Mouse (Mus musculus): Measurements from ENCODE around the gene Bnip1.
A peak's percentile ranks its signal among the peaks of the same experiment; 100 is the strongest.

Bnip1 gene

DNA sequence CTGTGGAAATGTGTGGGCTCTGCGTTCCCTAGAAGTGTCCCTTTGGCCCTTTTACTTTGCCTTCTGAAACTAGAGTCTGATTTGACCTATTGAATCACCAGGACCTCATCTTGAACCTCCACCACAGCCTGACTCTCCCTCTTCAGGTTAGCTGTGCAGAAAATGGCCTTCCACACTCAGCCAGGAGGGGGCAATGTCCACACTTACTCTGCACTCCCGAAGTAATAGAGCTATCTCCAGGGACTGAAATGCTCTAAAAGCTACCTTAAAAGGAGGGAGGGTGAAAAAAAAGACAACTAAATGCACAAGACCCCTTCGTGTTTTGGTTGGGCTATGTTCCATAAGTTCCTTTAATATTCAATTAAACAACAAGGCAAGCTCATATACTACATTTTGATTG is 13.9 kb downstream of the Bnip1 start:
- DNase-seq (ENCODE audit: low spot score) = peak; percentile 40

DNA sequence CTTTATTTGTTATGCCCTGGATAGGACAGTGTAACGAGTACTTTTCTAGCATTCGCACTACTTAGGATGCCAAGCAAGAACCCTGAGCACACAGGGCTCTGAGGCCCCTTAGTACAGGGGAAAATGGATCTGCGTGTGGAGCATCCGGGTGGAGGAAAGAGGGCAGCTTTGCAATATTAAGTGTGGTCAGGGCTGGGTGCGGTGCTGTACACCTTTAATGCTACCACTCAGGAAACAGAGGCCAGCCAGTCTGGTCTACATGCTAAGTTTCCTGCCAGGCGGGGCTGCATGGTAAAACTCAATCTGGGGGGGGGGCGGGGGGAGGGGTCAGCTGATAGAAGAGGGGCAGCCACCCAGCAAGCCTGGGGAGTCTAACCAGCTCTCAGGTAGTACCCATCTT is 14.5 kb downstream of the Bnip1 start:
- DNase-seq (ENCODE audit: low spot score) = no peak

DNA sequence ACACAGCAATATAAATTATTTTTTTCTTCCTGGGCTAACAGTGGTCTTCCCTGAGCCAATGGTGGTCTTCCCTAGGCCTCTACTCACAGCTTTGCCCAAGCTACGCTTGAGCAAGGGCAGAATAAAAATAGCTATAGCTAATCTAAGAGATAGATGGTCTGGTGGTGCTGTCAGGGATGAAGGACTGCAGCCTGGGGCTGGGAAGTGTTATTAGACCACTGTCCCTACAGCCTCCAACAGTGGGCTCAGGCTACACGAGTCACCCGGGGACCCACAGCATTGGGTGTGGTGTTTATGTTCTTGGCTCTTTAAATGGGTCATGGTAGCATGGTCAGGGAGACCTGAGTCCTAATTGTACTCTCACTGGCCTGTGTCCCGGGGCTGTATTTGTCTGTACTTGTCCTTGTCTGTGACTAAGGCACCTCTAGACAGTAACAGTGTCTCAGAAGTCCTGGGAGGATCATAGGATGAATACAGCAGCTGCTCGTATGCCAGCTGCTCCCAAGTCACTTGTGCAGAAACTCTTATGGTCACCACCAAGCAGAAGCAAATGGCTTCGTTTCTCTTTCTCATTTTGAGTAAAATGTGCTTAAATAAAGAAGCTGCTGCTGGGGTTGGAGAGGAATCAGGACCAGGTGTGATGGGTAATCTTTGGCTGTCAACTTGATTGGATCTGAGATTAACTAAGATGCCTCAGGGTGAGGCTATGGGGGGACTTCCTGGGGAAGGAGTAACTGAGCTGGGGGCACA is 16.7 kb downstream of the Bnip1 start:
- DNase-seq (ENCODE audit: low spot score) = no peak

DNA sequence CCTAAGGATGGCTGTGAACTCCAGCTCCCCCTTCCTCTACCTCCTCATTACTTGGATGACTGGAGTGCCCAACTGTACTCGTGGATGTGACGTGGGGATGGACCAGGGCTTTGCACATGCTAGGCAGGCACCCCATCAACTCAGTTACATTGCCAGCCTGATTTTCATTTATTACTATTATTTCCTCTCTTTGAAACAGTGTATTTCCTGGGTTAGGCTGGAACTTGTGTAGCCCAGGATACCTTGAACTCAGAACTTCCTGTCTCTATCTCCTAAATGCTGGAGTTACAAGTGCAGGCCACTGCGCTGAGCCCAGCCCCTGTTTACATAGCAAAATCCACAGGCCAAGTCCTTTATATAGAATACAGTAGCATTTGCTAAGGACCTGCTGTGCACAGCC is 22.0 kb downstream of the Bnip1 start:
- no peak for DNase-seq (ENCODE audit: low spot score)

DNA sequence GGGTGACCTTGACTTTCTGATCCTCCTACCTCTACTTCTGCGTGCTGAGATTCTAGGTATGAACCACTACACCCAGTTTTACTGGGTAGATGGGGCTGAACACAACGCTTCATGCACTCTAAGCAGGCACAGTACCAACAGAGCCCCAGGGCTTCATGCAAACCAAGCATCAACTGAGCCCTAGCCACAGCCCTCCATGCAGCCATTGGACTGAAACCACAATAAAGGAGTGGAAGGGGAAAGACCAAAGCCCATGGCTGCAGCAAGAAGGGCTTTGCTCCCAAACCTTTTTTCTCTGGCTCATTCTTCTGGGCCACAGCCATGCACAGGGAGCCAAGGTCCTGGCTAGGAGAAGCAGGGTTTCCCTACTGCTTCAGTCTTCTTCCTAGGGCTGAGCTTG is 31.7 kb downstream of the Bnip1 start:
- no peak for DNase-seq (ENCODE audit: low spot score)

DNA sequence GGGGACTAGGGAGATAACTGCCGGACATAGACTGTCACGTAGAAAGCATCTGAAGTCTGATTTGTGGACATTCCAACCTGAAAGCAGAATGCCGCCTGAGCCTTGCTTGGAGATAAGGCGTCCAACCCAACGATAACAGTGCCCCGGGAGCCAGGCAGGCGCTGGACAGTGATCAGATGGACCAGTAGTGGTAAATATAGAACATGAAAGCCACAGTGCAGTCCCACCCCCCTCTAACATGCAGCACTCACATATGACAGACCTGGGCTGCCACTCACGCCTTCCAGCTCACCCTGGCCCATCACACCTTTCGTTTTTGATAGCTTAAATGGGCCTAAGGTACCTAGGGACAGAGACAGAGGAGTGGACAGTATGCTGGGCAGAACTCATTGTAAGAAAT is 32.6 kb downstream of the Bnip1 start:
- DNase-seq (ENCODE audit: low spot score) = no peak

DNA sequence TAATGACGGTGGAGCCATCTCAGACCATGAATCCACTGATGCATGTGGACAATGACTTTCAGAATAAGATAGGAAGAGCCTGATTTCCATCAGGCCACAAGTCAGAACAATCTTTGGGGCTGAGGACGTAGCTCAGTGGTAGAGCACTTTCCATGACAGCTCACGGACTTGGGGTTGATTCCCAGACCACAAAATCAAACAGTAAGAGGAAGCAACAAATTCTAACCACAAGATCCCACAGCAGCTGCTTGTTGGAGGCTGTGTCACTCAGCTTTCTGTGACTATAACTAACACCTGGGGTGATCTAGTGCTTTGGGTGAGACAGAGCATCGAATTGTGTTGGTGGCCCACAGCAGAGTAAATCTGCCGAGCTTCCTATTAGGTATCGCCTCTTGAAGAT is 35.9 kb downstream of the Bnip1 start:
- DNase-seq (ENCODE audit: low spot score) = no peak

DNA sequence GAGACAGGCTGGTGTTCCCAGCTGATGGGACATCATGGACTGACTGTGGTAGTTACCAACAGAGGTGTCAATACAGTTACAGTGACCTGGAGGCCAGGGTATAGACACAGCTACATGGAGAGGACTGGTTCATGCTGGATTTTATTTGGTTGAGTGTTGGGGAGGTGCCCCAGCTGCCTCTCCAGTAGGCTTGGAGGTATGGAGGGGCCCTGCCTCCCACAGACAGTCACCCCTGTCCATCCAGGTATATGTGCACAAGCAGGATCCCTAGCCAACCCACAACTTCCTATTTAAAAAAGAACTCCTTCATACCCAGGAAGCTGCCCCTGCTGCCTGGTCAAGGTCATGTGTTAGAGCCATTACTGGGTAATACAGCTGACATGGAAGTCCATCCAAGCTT is 36.9 kb downstream of the Bnip1 start:
- no peak for DNase-seq (ENCODE audit: low spot score)

DNA sequence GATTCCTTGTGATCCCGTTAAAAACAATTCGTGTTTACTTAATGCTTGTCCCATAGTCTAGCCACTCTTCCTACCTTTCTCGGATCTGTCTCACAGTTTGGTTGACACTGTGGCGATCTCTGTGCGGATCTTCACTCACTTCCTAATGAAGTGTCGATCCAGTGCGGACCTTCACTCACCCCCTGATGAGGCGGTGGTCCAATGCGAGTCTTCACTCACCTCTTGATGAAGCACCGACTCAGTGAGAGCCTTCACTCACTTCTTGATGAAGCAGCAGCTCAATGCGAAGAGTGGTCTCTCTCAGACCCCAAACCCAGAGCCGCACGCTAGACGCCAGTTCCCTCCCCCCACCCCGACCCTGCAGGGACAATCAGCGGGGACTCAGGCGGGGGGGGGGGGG is 45.3 kb downstream of the Bnip1 start:
- no peak for DNase-seq (ENCODE audit: low spot score)

DNA sequence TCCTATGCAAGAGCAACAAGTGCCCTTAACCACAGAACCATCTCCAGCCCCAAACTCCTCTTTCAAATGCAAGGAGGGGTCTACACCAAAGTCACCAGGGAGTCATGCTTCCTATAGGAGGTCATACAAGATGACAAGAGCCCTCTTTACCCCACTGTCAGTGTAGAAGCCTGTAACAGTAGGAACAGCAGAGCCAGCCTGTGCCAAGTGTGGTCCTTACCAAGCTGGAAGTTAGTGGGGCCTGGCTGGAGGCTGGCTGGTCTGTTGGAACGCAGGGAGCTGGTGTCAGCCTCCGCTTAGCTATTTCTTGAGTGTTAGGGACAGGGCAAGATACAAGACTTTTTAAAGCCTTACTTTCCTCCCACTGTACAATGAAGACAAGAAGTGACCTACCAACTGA is 52.9 kb downstream of the Bnip1 start:
- DNase-seq (ENCODE audit: low spot score) = no peak

DNA sequence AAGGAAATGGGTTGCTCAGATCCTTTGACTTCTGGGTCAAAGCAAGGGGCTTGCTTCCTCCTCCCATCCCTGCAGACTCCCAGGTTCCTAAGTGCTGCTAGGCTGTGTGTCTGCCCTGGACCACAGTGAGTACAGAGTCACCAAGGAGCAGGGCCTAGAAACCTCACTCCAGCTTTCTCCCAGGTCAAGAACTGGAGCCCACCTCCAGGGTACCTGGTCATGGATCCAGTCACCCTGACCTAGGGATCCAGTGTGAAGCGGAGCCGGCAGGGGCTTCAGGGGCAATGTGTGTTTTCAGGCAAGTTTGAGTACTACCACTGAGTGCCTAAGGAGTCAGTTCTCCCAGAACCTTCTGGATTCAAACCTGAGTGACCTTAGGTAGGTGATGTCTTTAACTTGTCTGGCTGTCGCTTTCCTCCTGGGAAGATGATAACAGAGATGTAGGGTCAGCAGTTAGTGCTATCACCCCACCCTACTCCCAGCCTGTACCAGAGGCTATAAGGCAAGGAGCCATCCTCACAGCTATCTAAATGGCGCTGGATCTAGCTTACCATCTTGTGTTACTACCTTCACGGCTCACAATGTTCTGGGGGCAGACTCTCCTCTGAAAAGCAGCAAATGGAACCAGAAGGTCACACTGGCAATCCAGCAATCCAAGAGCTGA is 53.6 kb downstream of the Bnip1 start:
- no peak for DNase-seq (ENCODE audit: low spot score)

DNA sequence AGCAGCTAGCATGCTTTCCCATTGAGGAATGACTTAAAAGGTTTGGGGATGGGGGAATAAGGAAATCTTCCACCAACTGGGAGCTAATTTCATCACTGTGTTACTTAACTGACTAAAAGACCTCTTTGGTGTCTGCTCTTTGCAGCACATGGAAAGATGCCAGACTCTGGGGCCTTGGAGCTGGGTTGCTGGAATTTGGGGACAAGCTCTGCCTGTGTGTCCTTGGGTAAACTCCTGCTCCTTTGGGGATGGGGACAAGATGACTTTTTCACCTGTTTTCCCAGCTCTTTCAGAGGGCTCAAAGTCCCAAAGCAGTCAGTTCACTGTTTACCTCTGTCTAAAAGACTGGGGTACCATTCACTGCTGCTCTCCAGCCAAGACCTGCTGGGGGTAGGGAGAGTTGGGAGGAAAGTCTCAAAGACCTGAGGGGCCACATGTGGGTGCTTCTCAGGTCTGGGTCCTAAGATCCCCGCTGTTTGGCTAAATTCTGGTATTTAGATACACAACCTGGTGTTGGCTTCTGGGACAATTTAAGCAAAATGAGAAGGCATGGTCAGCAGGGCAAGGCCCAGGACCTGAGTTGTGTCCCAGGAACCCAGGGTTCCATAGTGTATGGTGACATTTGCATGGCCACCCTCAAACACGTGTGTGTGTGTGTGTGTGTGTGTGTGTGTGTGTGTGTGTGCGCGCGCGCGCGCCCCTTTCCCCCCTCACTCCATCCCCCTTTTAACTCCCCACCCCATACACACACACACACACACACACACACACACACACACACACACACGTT is 54.3 kb downstream of the Bnip1 start:
- no peak for DNase-seq (ENCODE audit: low spot score)

DNA sequence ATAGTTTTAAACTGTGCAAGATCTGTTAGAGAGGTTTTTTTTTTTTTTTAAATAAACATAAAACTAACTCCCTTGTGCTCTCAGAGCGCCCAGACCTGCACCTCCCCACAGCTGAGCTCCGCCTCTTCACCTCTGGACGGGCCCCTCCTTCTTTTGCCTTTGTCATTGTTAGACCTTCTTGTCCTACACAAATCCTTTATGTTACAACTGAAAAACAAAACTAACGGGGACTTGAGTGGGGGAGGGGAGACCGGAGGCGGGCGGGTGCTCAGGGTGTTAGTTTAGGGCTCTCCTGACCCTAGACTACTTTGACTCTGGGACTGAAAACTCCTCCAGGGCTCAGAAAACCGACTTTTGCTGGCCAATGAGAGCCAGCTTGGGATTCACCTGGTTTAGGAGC is 55.1 kb downstream of the Bnip1 start:
- DNase-seq (ENCODE audit: low spot score) = no peak

DNA sequence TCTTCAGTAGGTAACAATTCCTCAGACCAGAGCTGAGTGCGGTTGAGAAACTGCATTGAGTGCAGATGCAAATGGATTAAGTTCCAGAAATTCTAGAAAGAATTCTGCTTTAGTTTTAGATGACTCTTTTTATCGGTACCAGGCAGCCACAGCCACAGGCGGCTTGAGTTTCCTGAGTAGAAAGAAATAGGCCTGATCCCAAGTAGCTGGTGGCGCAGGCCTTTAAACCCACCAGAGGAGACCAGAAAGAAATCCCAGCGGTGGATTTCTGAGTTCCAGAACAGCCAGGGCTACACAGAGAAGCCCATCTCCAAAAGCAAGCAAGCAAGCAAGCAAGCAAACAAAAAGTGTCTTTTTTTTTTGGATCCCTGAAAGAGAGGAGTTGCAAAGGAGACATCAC is 55.5 kb downstream of the Bnip1 start:
- DNase-seq (ENCODE audit: low spot score) = no peak

DNA sequence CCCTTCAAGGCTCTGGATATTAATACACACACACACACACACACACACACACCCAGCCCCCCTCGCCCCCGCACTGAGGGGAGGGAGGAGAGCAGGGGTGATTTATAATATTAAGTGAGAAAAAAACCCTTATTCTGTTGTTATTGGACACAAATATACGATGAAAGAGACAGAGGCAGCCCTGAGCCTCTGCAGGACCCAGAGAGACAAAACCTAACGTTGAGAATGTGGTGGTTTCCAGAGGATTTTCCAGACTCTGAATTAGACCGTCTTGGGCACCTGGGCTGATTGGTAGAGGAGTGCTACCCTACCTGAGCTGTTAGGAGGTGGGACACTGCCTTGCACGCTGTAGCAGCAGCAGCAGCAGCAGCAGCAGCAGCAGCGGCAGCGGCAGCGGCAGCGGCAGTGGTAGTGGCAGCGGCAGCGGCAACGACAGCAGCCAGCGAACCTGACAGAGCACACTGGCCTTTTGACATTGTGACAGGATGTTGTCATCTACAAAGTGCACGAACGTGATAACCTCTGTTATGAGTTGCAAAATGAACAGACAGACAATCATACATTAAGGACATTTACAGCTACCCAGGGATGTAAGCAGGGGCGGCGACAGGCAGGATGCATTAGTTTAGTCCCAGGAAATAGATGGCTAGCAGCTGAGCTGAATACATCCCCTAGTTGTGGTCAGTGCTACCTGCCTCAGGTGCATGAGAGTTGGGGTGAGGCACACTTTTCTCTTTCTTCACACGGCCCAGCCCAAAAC is 56.1 kb downstream of the Bnip1 start:
- DNase-seq (ENCODE audit: low spot score) = no peak

DNA sequence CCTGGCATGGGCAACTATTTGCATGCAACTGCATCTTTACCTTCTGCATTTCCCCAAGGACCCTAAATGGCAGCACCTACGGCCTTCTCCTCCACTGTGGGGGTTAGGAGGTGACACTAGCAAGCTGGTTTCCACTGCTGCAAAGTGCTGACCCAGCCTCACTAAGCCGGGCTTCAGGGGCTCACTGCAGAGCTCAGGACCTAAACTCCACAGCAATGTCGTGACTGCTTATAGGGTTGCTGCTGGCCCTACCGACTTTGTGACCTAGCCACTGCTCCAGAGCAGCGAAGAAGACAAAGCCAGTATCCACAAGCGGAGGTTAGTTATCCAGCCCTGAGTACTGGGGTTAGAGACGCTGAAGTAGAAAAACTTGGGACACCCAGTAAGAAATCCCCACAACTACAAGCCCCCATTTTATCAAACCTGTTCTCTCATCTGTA is 56.7 kb downstream of the Bnip1 start:
- DNase-seq (ENCODE audit: low spot score) = no peak

DNA sequence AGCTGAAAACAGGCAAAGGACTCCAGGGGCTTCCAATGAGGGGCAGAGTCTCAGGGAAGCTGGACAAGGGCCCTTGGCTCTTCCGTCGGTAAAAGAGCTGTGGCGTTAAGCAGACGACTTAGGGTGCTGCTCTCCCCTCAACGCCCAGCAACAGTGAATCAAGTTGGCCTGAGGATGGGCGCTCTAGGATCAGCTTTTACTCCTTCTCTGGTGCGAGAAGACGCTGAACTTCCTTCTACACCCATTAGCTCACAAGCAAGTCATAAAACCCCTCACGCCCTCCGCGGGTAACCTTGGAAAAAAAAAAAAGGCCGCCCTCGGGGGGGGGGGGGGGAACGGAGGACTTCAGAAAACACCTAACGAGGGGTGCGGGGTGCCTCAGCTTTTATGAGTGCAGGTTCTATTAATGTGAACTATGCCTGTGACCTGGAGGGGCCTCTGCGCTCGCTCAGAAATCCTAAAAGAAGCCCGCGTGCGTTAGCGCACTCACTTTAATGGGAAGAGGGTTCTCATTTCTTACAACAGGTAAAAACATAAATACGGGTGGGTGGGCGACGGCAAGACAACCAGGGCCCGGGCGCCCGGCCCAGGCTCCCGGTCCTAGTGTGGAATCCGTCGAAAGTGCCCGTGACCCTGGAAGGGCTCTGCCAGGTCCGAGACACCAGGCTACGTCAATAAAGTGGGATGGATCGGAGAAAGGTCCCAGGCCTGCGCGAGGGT is 57.5 kb downstream of the Bnip1 start:
- DNase-seq (ENCODE audit: low spot score) = no peak

DNA sequence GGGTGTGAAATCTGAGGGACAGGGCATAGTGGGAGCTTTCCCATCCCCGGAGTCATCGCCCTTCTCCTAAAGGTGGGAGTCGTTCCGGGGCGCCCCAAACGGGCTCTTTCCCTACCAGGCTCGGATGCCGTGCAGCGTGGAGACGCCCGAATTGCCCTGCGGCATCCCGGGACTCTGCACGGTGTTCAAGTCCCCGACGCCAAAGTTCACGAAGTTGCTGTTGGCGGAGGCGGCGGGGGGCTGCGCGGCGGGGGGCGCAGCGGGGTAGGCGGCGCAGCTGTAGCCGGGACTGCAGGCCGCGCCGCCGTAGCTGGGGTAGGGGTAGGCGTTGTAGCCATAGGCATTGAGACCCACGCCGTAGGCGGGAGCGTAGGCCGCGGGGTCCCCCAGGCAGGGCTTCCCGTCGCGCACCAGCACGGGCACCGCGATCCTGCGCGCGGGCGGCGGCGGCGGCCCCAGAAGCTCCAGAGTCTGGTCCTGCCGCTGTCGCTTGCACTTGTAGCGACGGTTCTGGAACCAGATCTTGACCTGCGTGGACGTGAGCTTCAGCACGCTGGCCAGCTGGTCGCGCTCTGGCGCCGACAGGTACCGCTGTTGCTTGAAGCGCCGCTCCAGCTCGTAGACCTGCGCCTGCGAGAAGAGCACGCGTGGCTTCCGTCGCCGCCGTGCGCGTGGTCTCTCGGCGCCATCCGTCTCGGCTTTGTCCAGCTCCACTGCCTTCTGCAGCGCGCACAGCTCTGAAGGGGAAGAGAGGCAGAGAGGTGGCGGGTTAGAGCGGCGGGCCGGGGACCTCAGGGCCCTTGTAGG is 58.2 kb downstream of the Bnip1 start:
- no peak for DNase-seq (ENCODE audit: low spot score)

DNA sequence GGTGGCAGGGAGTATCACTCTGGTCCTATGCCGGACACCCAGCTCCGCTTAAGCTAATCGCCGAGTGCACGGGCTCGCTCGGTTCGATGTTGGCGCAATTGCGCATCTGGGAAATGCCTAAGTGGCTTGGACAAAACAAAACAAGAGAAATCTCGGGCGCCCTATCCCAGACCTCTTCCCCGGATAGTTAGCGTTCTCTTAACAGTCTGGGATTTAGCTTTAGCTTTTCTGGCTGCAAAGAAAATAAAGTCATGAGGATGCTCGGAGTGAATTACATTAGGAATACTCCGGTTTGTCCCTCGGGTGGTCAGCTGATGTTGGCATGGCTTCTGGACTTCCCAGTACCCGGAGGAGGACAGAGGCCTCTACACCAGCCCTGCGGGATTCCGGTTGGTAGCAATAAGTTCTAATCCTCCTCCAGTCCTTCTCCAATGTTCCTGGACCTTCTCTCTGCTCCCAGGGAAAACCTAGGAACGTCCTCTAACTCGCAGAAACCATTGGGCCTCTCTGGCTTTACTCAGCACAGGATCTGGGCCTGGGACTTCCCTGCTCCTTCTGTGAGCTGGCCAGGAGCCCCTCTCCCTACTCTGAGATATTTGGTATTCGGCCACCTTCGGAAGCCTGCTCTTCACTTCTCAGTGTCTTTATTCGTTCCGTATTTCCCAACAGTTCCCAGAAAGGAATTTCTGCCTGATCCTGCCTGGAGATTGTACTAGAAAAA is 59.0 kb downstream of the Bnip1 start:
- no peak for DNase-seq (ENCODE audit: low spot score)

DNA sequence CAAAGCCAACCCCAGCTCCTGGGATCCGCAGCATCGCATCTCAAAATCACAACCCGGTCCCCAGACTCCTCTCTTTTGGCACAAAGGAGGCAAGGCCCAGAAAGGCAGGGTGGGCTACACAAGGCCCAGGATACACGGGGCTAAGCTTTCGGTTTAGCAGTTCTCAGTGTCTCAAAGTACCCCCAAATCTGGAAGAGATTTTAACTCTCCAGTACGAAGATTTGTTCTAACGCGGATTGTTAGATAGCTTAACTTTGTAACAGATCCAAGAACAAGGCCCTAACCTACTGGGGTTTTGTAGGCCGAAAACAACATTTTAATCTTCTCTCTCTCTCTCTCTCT is 59.5 kb downstream of the Bnip1 start:
- DNase-seq (ENCODE audit: low spot score) = no peak

Measured in yolk sac, embryonic 10.5 days (tissue).